In the genomic region with DNA sequence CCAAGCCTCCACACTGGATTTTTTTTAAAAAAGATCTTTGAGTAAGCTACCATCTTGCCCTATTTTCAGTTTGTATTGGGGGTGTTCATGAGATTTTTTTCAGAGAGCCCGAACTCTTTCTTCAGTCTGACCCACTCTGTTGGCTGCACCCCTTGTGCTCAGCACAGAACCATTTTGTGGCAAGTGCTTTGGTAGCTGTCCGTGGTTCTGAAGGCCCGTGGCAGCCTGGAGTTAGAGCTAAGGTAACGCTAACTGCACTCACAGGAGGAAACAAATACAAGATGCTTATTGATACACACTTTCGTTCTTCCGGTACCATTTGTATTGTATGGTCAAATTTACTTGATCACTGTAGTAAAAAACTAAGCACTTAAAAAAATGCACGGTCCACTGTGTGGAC, we compare ENCODE assay signal across 9 mouse cellular contexts. TPM values are rescaled to one million over a fixed set of nuclear protein-coding genes. Genes with fewer than 3 reads are reported as not detected.
DNase-seq lines count a peak whose midpoint lies in the region; ATAC-seq lines count a peak whose summit lies in the region.
"Had no signal": no experiment of that assay in that cellular context is flagged by ENCODE, and none has a peak within 500 bp of the region (broad histone marks: within the 10 kb centered on the region; RNA-seq: fewer than 3 reads in every experiment).

No protein-coding gene starts in this region.

- no peak overlapping the region for H3K4me2 ChIP-seq in hindbrain, embryonic 13.5 days
- H3K4me2 ChIP-seq in embryonic facial prominence, embryonic 14.5 days (ENCODE audit: low read depth, low read length) = no peak overlapping the region

- ATAC-seq in hindbrain, embryonic 13.5 days (ENCODE audit: low FRiP score) = no peak
- no peak for ATAC-seq in embryonic facial prominence, embryonic 14.5 days (ENCODE audit: low read depth)
- no peak for ATAC-seq in erythroid progenitor cell, adult 5-6 weeks (replicated peaks; ENCODE audit: low FRiP score, poor library complexity, severe bottlenecking)

- no peaks in the 10 kb centered on the region for H3K36me3 ChIP-seq in hindbrain, embryonic 10.5 days
- no peaks in the 10 kb centered on the region for H3K36me3 ChIP-seq in hindbrain, embryonic 13.5 days
- no peaks in the 10 kb centered on the region for H3K36me3 ChIP-seq in embryonic facial prominence, embryonic 14.5 days (ENCODE audit: control insufficient read depth, insufficient read depth, low read length)

- no peak overlapping the region for H3K27ac ChIP-seq in hindbrain, embryonic 10.5 days
- no peak overlapping the region for H3K27ac ChIP-seq in hindbrain, embryonic 13.5 days
- no peak overlapping the region for H3K27ac ChIP-seq in embryonic facial prominence, embryonic 14.5 days (replicated peaks; ENCODE audit: low read depth, low read length)

- H3K9ac ChIP-seq in hindbrain, embryonic 13.5 days = no peak overlapping the region
- H3K9ac ChIP-seq in embryonic facial prominence, embryonic 14.5 days (ENCODE audit: low read depth, low read length) = no peak overlapping the region

- WGBS in hindbrain, embryonic 10.5 days = 47% methylated on average over 7 of the region's 7 CpGs
- 53% methylated on average over 7 of the region's 7 CpGs for WGBS in hindbrain, embryonic 13.5 days
- 44% methylated on average over 7 of the region's 7 CpGs for WGBS in embryonic facial prominence, embryonic 14.5 days

- DNase-seq in hindbrain, embryonic 10.5 days (ENCODE audit: low spot score) = peak; percentile 44
- DNase-seq in urinary bladder, postnatal 14 days (ENCODE audit: low spot score) = peak; percentile 31
- DNase-seq in urinary bladder, postnatal 10 days (ENCODE audit: low spot score) = no peak
- peak; percentile 65 for DNase-seq in embryonic facial prominence, embryonic 14.5 days (ENCODE audit: low spot score)
- peak; percentile 55 for DNase-seq in thymus, postnatal 4 days
- no peak for DNase-seq in cerebellum, adult 9-10 months

- H3K4me1 ChIP-seq in hindbrain, embryonic 10.5 days (replicated peaks) = no peaks in the 10 kb centered on the region
- no peaks in the 10 kb centered on the region for H3K4me1 ChIP-seq in hindbrain, embryonic 13.5 days (replicated peaks)
- H3K4me1 ChIP-seq in embryonic facial prominence, embryonic 14.5 days (ENCODE audit: control insufficient read depth, insufficient read depth, low read length) = no peaks in the 10 kb centered on the region
- H3K4me1 ChIP-seq: megakaryocyte, embryonic 14.5 days had no signal

- H3K9me3 ChIP-seq in hindbrain, embryonic 10.5 days = no peaks in the 10 kb centered on the region
- H3K9me3 ChIP-seq in hindbrain, embryonic 13.5 days = no peaks in the 10 kb centered on the region
- H3K9me3 ChIP-seq in embryonic facial prominence, embryonic 14.5 days (ENCODE audit: control insufficient read depth, low read length) = no peaks in the 10 kb centered on the region
- H3K9me3 ChIP-seq: megakaryocyte, embryonic 14.5 days had no signal

- H3K4me3 ChIP-seq in hindbrain, embryonic 10.5 days = no peak overlapping the region
- no peak overlapping the region for H3K4me3 ChIP-seq in hindbrain, embryonic 13.5 days
- H3K4me3 ChIP-seq in embryonic facial prominence, embryonic 14.5 days (ENCODE audit: low read depth, low read length) = no peak overlapping the region
- H3K4me3 ChIP-seq: megakaryocyte, embryonic 14.5 days had no signal

- H3K27me3 ChIP-seq in hindbrain, embryonic 10.5 days (ENCODE audit: insufficient read depth, poor library complexity, severe bottlenecking) = no peaks in the 10 kb centered on the region; the same call in 1 of the 2 replicates
- H3K27me3 ChIP-seq in hindbrain, embryonic 13.5 days = no peaks in the 10 kb centered on the region
- H3K27me3 ChIP-seq in embryonic facial prominence, embryonic 14.5 days (replicated peaks; ENCODE audit: control insufficient read depth, insufficient read depth, low read length) = no peaks in the 10 kb centered on the region

RNA-seq across cellular contexts. Expression of gene Med27, which starts 36.7 kb away (rescaled TPM):
- 66.7 and 70.2 TPM in 2 replicates for polyA plus RNA-seq in hindbrain, embryonic 10.5 days (2016; fragmentation: Nextera tagmentation; extraction: Ambion mirVana)
- 74.3 and 85.3 TPM in 2 replicates for polyA plus RNA-seq in hindbrain, embryonic 13.5 days (2015; fragmentation: Nextera tagmentation; extraction: Ambion mirVana)
- polyA plus RNA-seq in embryonic facial prominence, embryonic 14.5 days (2014; fragmentation: Nextera tagmentation; extraction: Ambion mirVana) = 50.1 and 50.9 TPM in 2 replicates
- 22.3 and 23.1 TPM in 2 replicates for total RNA-seq in erythroid progenitor cell, adult 5-6 weeks (2015; ENCODE audit: low replicate concordance)
- total RNA-seq in erythroid progenitor cell, adult 5-6 weeks (2017; ENCODE audit: low replicate concordance) = 4.4 and 20.0 TPM in 2 replicates

RNA-seq across cellular contexts. Expression of gene Ntng2, which starts 57.2 kb away (rescaled TPM):
- polyA plus RNA-seq in hindbrain, embryonic 10.5 days (2016; fragmentation: Nextera tagmentation; extraction: Ambion mirVana) = 1.4 and 1.7 TPM in 2 replicates
- polyA plus RNA-seq in hindbrain, embryonic 13.5 days (2015; fragmentation: Nextera tagmentation; extraction: Ambion mirVana) = 2.8 and 3.1 TPM in 2 replicates
- 0.85 and 1.0 TPM in 2 replicates for polyA plus RNA-seq in embryonic facial prominence, embryonic 14.5 days (2014; fragmentation: Nextera tagmentation; extraction: Ambion mirVana)
- 2.5 and 5.4 TPM in 2 replicates for total RNA-seq in erythroid progenitor cell, adult 5-6 weeks (2015; ENCODE audit: low replicate concordance)
- total RNA-seq in erythroid progenitor cell, adult 5-6 weeks (2017; ENCODE audit: low replicate concordance) = 5.6 TPM in 1 of 2 replicates, not detected in the other

Comparison
In these comparisons a context has a peak if more than half of its experiments do, and no peak if none do; other contexts are left out.
1. DNase-seq: peak in hindbrain, embryonic 10.5 days (single experiment), urinary bladder, postnatal 14 days (single experiment), embryonic facial prominence, embryonic 14.5 days (single experiment) and thymus, postnatal 4 days (single experiment); none in urinary bladder, postnatal 10 days (single experiment) and cerebellum, adult 9-10 months (single experiment).